Mouse (Mus musculus) testis, postnatal 10 days (tissue): ENCODE measurements around the gene Ccdc157.
A peak's percentile ranks its signal among the peaks of the same experiment; 100 is the strongest.
"Not testable (repeated sequence)": the region's sequence is repeated elsewhere in the genome, so short reads cannot be mapped to it uniquely, and the experiment has no call there.

Source experiments
- DNase-seq: peaks from one replicate; pipeline ENCODE4 v3.0.0; 2021; ENCODE audit warnings: low spot score

Ccdc157 gene

GRCm38 (mm10) chr11:4159808-4160708 is at the start of gene Ccdc157, which contains the start of gene Sf3a1:
Gene Ccdc157 (minus strand): TSS chr11:4160293.
Gene Sf3a1 (plus strand): TSS chr11:4160350.
- DNase-seq: peak; percentile 97

- no peak for DNase-seq
Observed at GRCm38 (mm10) chr11:4209556-4209955, 49.5 kb upstream of the Ccdc157 start.

- no peak for DNase-seq
Observed at GRCm38 (mm10) chr11:4207655-4208054, 47.6 kb upstream of the Ccdc157 start.

- DNase-seq: no peak
Observed at GRCm38 (mm10) chr11:4206563-4206962, 46.5 kb upstream of the Ccdc157 start.

GRCm38 (mm10) chr11:4205951-4206350 is 45.9 kb upstream of the Ccdc157 start:
- DNase-seq: no peak

GRCm38 (mm10) chr11:4205097-4205655 is 45.1 kb upstream of the Ccdc157 start:
- DNase-seq: no peak

- peak; percentile 66 for DNase-seq
Observed at GRCm38 (mm10) chr11:4203705-4204074, 43.6 kb upstream of the Ccdc157 start.

- DNase-seq: no peak
Observed at GRCm38 (mm10) chr11:4202995-4203704, 43.1 kb upstream of the Ccdc157 start.

- DNase-seq: peak; percentile 70
Observed at GRCm38 (mm10) chr11:4201981-4202700, 42.0 kb upstream of the Ccdc157 start.

- peak; percentile 41 for DNase-seq
Observed at GRCm38 (mm10) chr11:4197691-4198090, 37.6 kb upstream of the Ccdc157 start.

GRCm38 (mm10) chr11:4196636-4197035 is 36.5 kb upstream of the Ccdc157 start:
- DNase-seq: no peak

GRCm38 (mm10) chr11:4195597-4196031 is 35.5 kb upstream of the Ccdc157 start:
- DNase-seq: no peak

- no peak for DNase-seq
Observed at GRCm38 (mm10) chr11:4193420-4193819, 33.3 kb upstream of the Ccdc157 start.

- DNase-seq: no peak
Observed at GRCm38 (mm10) chr11:4192757-4193156, 32.7 kb upstream of the Ccdc157 start.

GRCm38 (mm10) chr11:4190677-4191076 is 30.6 kb upstream of the Ccdc157 start:
- DNase-seq: no peak

GRCm38 (mm10) chr11:4189182-4189581 is 29.1 kb upstream of the Ccdc157 start:
- no peak for DNase-seq

GRCm38 (mm10) chr11:4187318-4187700 is 27.2 kb upstream of the Ccdc157 start:
- no peak for DNase-seq

- DNase-seq: peak; percentile 99
Observed at GRCm38 (mm10) chr11:4186486-4187317, 26.6 kb upstream of the Ccdc157 start, which contains the start of gene Tbc1d10a. Gene Tbc1d10a (plus strand): TSS chr11:4186789.

- DNase-seq: not testable (repeated sequence)
Observed at GRCm38 (mm10) chr11:4185480-4185879, 25.4 kb upstream of the Ccdc157 start.

GRCm38 (mm10) chr11:4184251-4184952 is 24.3 kb upstream of the Ccdc157 start:
- no peak for DNase-seq
